Mouse (Mus musculus) embryonic facial prominence, embryonic 13.5 days (tissue): ENCODE measurements around the gene Hdac1. TPM values are rescaled to one million over a fixed set of nuclear protein-coding genes. Genes with fewer than 3 reads are reported as not detected.
"Not testable (repeated sequence)": the region's sequence is repeated elsewhere in the genome, so short reads cannot be mapped to it uniquely, and the experiment has no call there.

Experiments used
- ATAC-seq: fragments of 200-750 bp; cut with Nextera tagmentation; 2 replicates; pipeline ENCODE4 v1.8.0; 2017; ENCODE audit warnings: low read depth; ENCODE audit not compliant: insufficient number of reproducible peaks, insufficient read depth, low FRiP score, low TSS enrichment
- H3K27ac ChIP-seq: fragments of 300-500 bp; sonication (generic); 2 replicates; pipeline ENCODE4 v1.5.1; 2015; ENCODE audit warnings: moderate library complexity, mild to moderate bottlenecking, inconsistent platforms
- H3K27me3 ChIP-seq: fragments of 300-500 bp; sonication (generic); 2 replicates; pipeline ENCODE4 v1.6.1; 2015; ENCODE audit warnings: mild to moderate bottlenecking, inconsistent platforms
- H3K36me3 ChIP-seq: fragments of 300-500 bp; sonication (generic); 2 replicates; pipeline ENCODE4 v1.6.1; 2015; ENCODE audit warnings: mild to moderate bottlenecking, inconsistent platforms
- H3K4me1 ChIP-seq: fragments of 300-500 bp; sonication (generic); 2 replicates; pipeline ENCODE4 v1.6.1; 2015; ENCODE audit warnings: inconsistent platforms
- H3K4me2 ChIP-seq: fragments of 300-500 bp; sonication (generic); 2 replicates; pipeline ENCODE4 v1.6.1; 2015; ENCODE audit warnings: moderate library complexity, mild to moderate bottlenecking, inconsistent platforms
- H3K4me3 ChIP-seq: fragments of 300-500 bp; sonication (generic); 2 replicates; pipeline ENCODE4 v1.5.1; 2015; ENCODE audit warnings: mild to moderate bottlenecking, inconsistent platforms
- H3K9ac ChIP-seq: fragments of 300-500 bp; sonication (generic); 2 replicates; pipeline ENCODE4 v1.6.1; 2015; ENCODE audit warnings: mild to moderate bottlenecking, inconsistent platforms
- H3K9me3 ChIP-seq: fragments of 300-500 bp; sonication (generic); 2 replicates; pipeline ENCODE4 v1.6.1; 2016; ENCODE audit warnings: inconsistent platforms
- WGBS: fragments of 180-500 bp; shearing (Covaris S2); methylation state at CpG from one replicate; pipeline ENCODE4 v1.1.7; 2015; ENCODE audit warnings: mixed read lengths; 5-methylcytosine and 5-hydroxymethylcytosine counted together
- polyA plus RNA-seq: library from polyadenylated mRNA; unstranded; fragments of >200 nt; fragmentation: Nextera tagmentation; extraction: Ambion mirVana; gene quantifications from 2 replicates; pipeline ENCODE4 v1.2.1, GENCODE M21; 2015

Hdac1 gene
- polyA plus RNA-seq, 1 experiment from 2014 or later = 240 TPM

GRCm38 (mm10) chr4:129528901-129529300 is 13.6 kb downstream of the Hdac1 start:
- H3K9ac ChIP-seq, H3K27me3 ChIP-seq, H3K4me3 ChIP-seq, H3K27ac ChIP-seq, ATAC-seq, H3K4me2 ChIP-seq, H3K4me1 ChIP-seq, H3K9me3 ChIP-seq: not testable (repeated sequence)
- 92% methylated on average over 6 of the region's 6 CpGs for WGBS
- peaks cover 85% of the 10 kb centered on the region for H3K36me3 ChIP-seq

- Histone ChIP-seq H3K27ac (no peak overlapping the region), H3K36me3 (peaks cover 90% of the 10 kb centered on the region), H3K4me3 (no peak overlapping the region), H3K27me3 (no peaks in the 10 kb centered on the region), H3K4me2 (no peak overlapping the region), H3K4me1 (no peaks in the 10 kb centered on the region), H3K9me3 (no peaks in the 10 kb centered on the region), H3K9ac (no peak overlapping the region)
- WGBS = 85% methylated on average over 3 of the region's 3 CpGs
- no peak for ATAC-seq
Measured at GRCm38 (mm10) chr4:129525889-129526288, 16.6 kb downstream of the Hdac1 start.

GRCm38 (mm10) chr4:129525338-129525737 is 17.2 kb downstream of the Hdac1 start:
- Histone ChIP-seq H3K4me3 (no peak overlapping the region), H3K4me2 (no peak overlapping the region), H3K27ac (no peak overlapping the region), H3K36me3 (peaks cover 90% of the 10 kb centered on the region), H3K4me1 (no peaks in the 10 kb centered on the region), H3K27me3 (no peaks in the 10 kb centered on the region), H3K9ac (no peak overlapping the region), H3K9me3 (no peaks in the 10 kb centered on the region)
- 85% methylated on average over 5 of the region's 5 CpGs for WGBS
- ATAC-seq = no peak

GRCm38 (mm10) chr4:129518519-129518918 is 24.0 kb downstream of the Hdac1 start:
- WGBS = 91% methylated on average over 8 of the region's 8 CpGs
- H3K27ac ChIP-seq = no peak overlapping the region
- peaks cover 19% of the 10 kb centered on the region for H3K4me1 ChIP-seq
- no peaks in the 10 kb centered on the region for H3K27me3 ChIP-seq
- H3K36me3 ChIP-seq = peaks cover 82% of the 10 kb centered on the region
- no peaks in the 10 kb centered on the region for H3K9me3 ChIP-seq
- H3K4me2 ChIP-seq = no peak overlapping the region
- H3K4me3 ChIP-seq = no peak overlapping the region
- no peak overlapping the region for H3K9ac ChIP-seq
- ATAC-seq = no peak

- no peak overlapping the region for H3K9ac ChIP-seq
- peak overlapping the region; percentile 35 for H3K4me2 ChIP-seq
- H3K36me3 ChIP-seq = peaks cover 66% of the 10 kb centered on the region
- 34% methylated on average over 2 of the region's 2 CpGs for WGBS
- ATAC-seq = no peak
- H3K4me1 ChIP-seq = peaks cover 32% of the 10 kb centered on the region
- H3K27me3 ChIP-seq = no peaks in the 10 kb centered on the region
- H3K9me3 ChIP-seq = no peaks in the 10 kb centered on the region
- H3K4me3 ChIP-seq = peak overlapping the region; percentile 3; the same call in 1 of the 2 replicates
- peak overlapping the region; percentile 85 for H3K27ac ChIP-seq
Measured at GRCm38 (mm10) chr4:129516925-129517324, 25.6 kb downstream of the Hdac1 start.

- Histone ChIP-seq H3K9ac (peak overlapping the region; percentile 100), H3K4me1 (peaks cover 47% of the 10 kb centered on the region), H3K4me2 (peak overlapping the region; percentile 82), H3K9me3 (no peaks in the 10 kb centered on the region), H3K27ac (peak overlapping the region; percentile 97), H3K36me3 (peaks cover 40% of the 10 kb centered on the region), H3K27me3 (no peaks in the 10 kb centered on the region), H3K4me3 (peak overlapping the region; percentile 99)
- under 1% methylated on average over 35 of the region's 35 CpGs for WGBS
- peak; percentile 28 for ATAC-seq
Measured at GRCm38 (mm10) chr4:129514300-129514898, 28.1 kb downstream of the Hdac1 start.

- peaks cover 53% of the 10 kb centered on the region for H3K4me1 ChIP-seq
- no peaks in the 10 kb centered on the region for H3K27me3 ChIP-seq
- peak; percentile 12 for ATAC-seq
- H3K27ac ChIP-seq = peak overlapping the region; percentile 97
- peak overlapping the region; percentile 82 for H3K4me2 ChIP-seq
- peak overlapping the region; percentile 99 for H3K4me3 ChIP-seq
- H3K36me3 ChIP-seq = peaks cover 38% of the 10 kb centered on the region
- no peaks in the 10 kb centered on the region for H3K9me3 ChIP-seq
- H3K9ac ChIP-seq = peak overlapping the region; percentile 100
- under 1% methylated on average over 47 of the region's 57 CpGs for WGBS
Measured at GRCm38 (mm10) chr4:129513891-129514290, 28.6 kb downstream of the Hdac1 start.

- peak; percentile 88 for ATAC-seq
- H3K36me3 ChIP-seq = peaks cover 31% of the 10 kb centered on the region
- 5% methylated on average over 47 of the region's 47 CpGs for WGBS
- H3K4me3 ChIP-seq = peak within 1 kb of the TSS; percentile 99
- H3K27ac ChIP-seq = peak within 1 kb of the TSS; percentile 97
- H3K9me3 ChIP-seq = no peaks in the 10 kb centered on the region
- peak within 1 kb of the TSS; percentile 100 for H3K9ac ChIP-seq
- H3K4me2 ChIP-seq = peak within 1 kb of the TSS; percentile 82
- peaks cover 54% of the 10 kb centered on the region for H3K4me1 ChIP-seq
- H3K27me3 ChIP-seq = no peaks in the 10 kb centered on the region
Measured at GRCm38 (mm10) chr4:129513086-129513767, 29.3 kb downstream of the Hdac1 start, which contains the start of gene Marcksl1. Gene Marcksl1 (plus strand): TSS chr4:129513581.

- H3K36me3 ChIP-seq = peaks cover 16% of the 10 kb centered on the region
- no peak overlapping the region for H3K4me3 ChIP-seq
- 20% methylated on average over 6 of the region's 6 CpGs for WGBS
- no peaks in the 10 kb centered on the region for H3K27me3 ChIP-seq
- H3K9ac ChIP-seq = peak overlapping the region; percentile 46; the same call in 1 of the 2 replicates
- H3K27ac ChIP-seq = 0 out of 2 replicates have a peak overlapping the region, but pooled peaks have one; percentile 39
- no peaks in the 10 kb centered on the region for H3K9me3 ChIP-seq
- H3K4me2 ChIP-seq = no peak overlapping the region
- H3K4me1 ChIP-seq = peaks cover 50% of the 10 kb centered on the region
- no peak for ATAC-seq
Measured at GRCm38 (mm10) chr4:129511413-129512096, 31.0 kb downstream of the Hdac1 start.

GRCm38 (mm10) chr4:129510723-129511412 is 31.6 kb downstream of the Hdac1 start:
- Histone ChIP-seq H3K9me3 (no peaks in the 10 kb centered on the region), H3K27me3 (no peaks in the 10 kb centered on the region), H3K4me2 (no peak overlapping the region), H3K27ac (no peak overlapping the region), H3K4me1 (peaks cover 46% of the 10 kb centered on the region), H3K36me3 (peaks cover 10% of the 10 kb centered on the region), H3K9ac (no peak overlapping the region), H3K4me3 (no peak overlapping the region)
- ATAC-seq = no peak
- WGBS = 42% methylated on average over 6 of the region's 6 CpGs

GRCm38 (mm10) chr4:129509650-129510049 is 32.9 kb downstream of the Hdac1 start:
- H3K27ac ChIP-seq = no peak overlapping the region
- 64% methylated on average over 3 of the region's 3 CpGs for WGBS
- no peak for ATAC-seq
- H3K4me3 ChIP-seq = no peak overlapping the region
- H3K27me3 ChIP-seq = no peaks in the 10 kb centered on the region
- H3K4me1 ChIP-seq = peaks cover 35% of the 10 kb centered on the region
- H3K9me3 ChIP-seq = no peaks in the 10 kb centered on the region
- no peaks in the 10 kb centered on the region for H3K36me3 ChIP-seq
- no peak overlapping the region for H3K9ac ChIP-seq
- no peak overlapping the region for H3K4me2 ChIP-seq
